Mouse (Mus musculus) spleen, postnatal 10 days (tissue): ENCODE measurements around the gene Mtch1.
"Not testable (repeated sequence)": the region's sequence is repeated elsewhere in the genome, so short reads cannot be mapped to it uniquely, and the experiment has no call there.

ENCODE experiments used
- DNase-seq, 2 experiments: peaks; one replicate each; pipeline ENCODE4 v3.0.0; 2021 to 2022; ENCODE audit warnings: low spot score in 2 of 2

Mtch1 gene

GRCm38 (mm10) chr17:29361982-29362691 is 14.4 kb upstream of the Mtch1 start:
- peak in 1 of 2 experiments; percentile 64 for DNase-seq

GRCm38 (mm10) chr17:29360761-29361221 is 13.1 kb upstream of the Mtch1 start, which contains the start of gene Fgd2:
TSS of gene Fgd2 (plus strand) at chr17:29360914.
- DNase-seq = peak in 1 of 2 experiments; percentile 58

GRCm38 (mm10) chr17:29358928-29359327 is 11.2 kb upstream of the Mtch1 start:
- no peak for DNase-seq

- no peak for DNase-seq
Observed at GRCm38 (mm10) chr17:29356882-29357281, 9.1 kb upstream of the Mtch1 start.

GRCm38 (mm10) chr17:29356479-29356856 is 8.7 kb upstream of the Mtch1 start:
- peak in 1 of 2 experiments; percentile 55 for DNase-seq

GRCm38 (mm10) chr17:29355841-29356478 is 8.2 kb upstream of the Mtch1 start:
- no peak for DNase-seq

- DNase-seq = no peak
Observed at GRCm38 (mm10) chr17:29355461-29355840, 7.7 kb upstream of the Mtch1 start.

- not testable (repeated sequence) for DNase-seq
Observed at GRCm38 (mm10) chr17:29351056-29351455, 3.3 kb upstream of the Mtch1 start.

GRCm38 (mm10) chr17:29348996-29349395 is 1.3 kb upstream of the Mtch1 start:
- no peak for DNase-seq

GRCm38 (mm10) chr17:29347126-29347644 is 549 bp downstream of the Mtch1 start:
- DNase-seq = peak in 1 of 2 experiments; percentile 62

GRCm38 (mm10) chr17:29346496-29347125 is 1.1 kb downstream of the Mtch1 start:
- no peak for DNase-seq

GRCm38 (mm10) chr17:29345272-29345671 is 2.5 kb downstream of the Mtch1 start:
- DNase-seq = no peak

GRCm38 (mm10) chr17:29343241-29343640 is 4.5 kb downstream of the Mtch1 start:
- no peak for DNase-seq

- no peak for DNase-seq
Observed at GRCm38 (mm10) chr17:29342010-29342910, 5.5 kb downstream of the Mtch1 start.

GRCm38 (mm10) chr17:29341591-29342003 is 6.1 kb downstream of the Mtch1 start:
- DNase-seq = peak in 1 of 2 experiments; percentile 49

GRCm38 (mm10) chr17:29340406-29341261 is 7.1 kb downstream of the Mtch1 start:
- no peak for DNase-seq

GRCm38 (mm10) chr17:29339170-29339768 is 8.5 kb downstream of the Mtch1 start:
- no peak for DNase-seq

GRCm38 (mm10) chr17:29337979-29338823 is 9.5 kb downstream of the Mtch1 start:
- no peak for DNase-seq
